Mouse (Mus musculus) hindbrain, embryonic 14.5 days (tissue): ENCODE data around the gene Ildr1. TPM values are rescaled to one million over a fixed set of nuclear protein-coding genes. Genes with fewer than 3 reads are reported as not detected.

Experiments used
- ATAC-seq: fragments of 200-750 bp; cut with Nextera tagmentation; 2 replicates; pipeline ENCODE4 v1.8.0; 2017; ENCODE audit warnings: moderate number of reproducible peaks, mild to moderate bottlenecking, moderate TSS enrichment, moderate library complexity; ENCODE audit not compliant: low FRiP score
- DNase-seq: peaks from one replicate; pipeline ENCODE4 v3.0.0-alpha.2; 2015; ENCODE audit warnings: low spot score
- H3K27ac ChIP-seq: fragments of 300-500 bp; sonication (generic); 2 replicates; pipeline ENCODE4 v1.5.1; 2014; ENCODE audit warnings: mild to moderate bottlenecking, moderate library complexity
- H3K27me3 ChIP-seq: fragments of 300-500 bp; sonication (generic); 2 replicates; pipeline ENCODE4 v1.6.1; 2014; ENCODE audit warnings: mild to moderate bottlenecking, low read length, mixed read lengths; ENCODE audit not compliant: control insufficient read depth, insufficient read depth
- H3K36me3 ChIP-seq: fragments of 300-500 bp; sonication (generic); replicated peaks from 2 replicates; pipeline ENCODE4 v1.6.1; 2014; ENCODE audit not compliant: control insufficient read depth, insufficient read depth
- H3K4me1 ChIP-seq: fragments of 300-500 bp; sonication (generic); replicated peaks from 2 replicates; pipeline ENCODE4 v1.6.1; 2014; ENCODE audit warnings: antibody characterized with exemption, low read length, mixed read lengths; ENCODE audit not compliant: control insufficient read depth, insufficient read depth
- H3K4me2 ChIP-seq: fragments of 300-500 bp; sonication (generic); replicated peaks from 2 replicates; pipeline ENCODE4 v1.6.1; 2014; ENCODE audit warnings: mild to moderate bottlenecking, moderate library complexity
- H3K4me3 ChIP-seq: fragments of 300-500 bp; sonication (generic); replicated peaks from 2 replicates; pipeline ENCODE4 v1.5.1; 2014; ENCODE audit warnings: mild to moderate bottlenecking, low read length
- H3K9ac ChIP-seq: fragments of 300-500 bp; sonication (generic); 2 replicates; pipeline ENCODE4 v1.6.1; 2014
- H3K9me3 ChIP-seq: fragments of 300-500 bp; sonication (generic); 2 replicates; pipeline ENCODE4 v1.6.1; 2016; ENCODE audit warnings: low read length; ENCODE audit not compliant: control insufficient read depth
- WGBS: fragments of 180-500 bp; shearing (Covaris S2); extraction: QIAGEN DNeasy Blood & Tissue Kit; methylation state at CpG from one replicate; pipeline ENCODE4 v1.1.7; 2014; 5-methylcytosine and 5-hydroxymethylcytosine counted together
- polyA plus RNA-seq: library from polyadenylated mRNA; unstranded; fragments of >200 nt; fragmentation: Nextera tagmentation; extraction: Ambion mirVana; gene quantifications from 2 replicates; pipeline ENCODE4 v1.2.1, GENCODE M21; 2014

The Ildr1 gene
- polyA plus RNA-seq, 1 experiment from 2014 or later: 0.19 TPM

- no peak for ATAC-seq
- no peak for DNase-seq
- Histone ChIP-seq H3K4me2 (no peak overlapping the region), H3K4me1 (no peaks in the 10 kb centered on the region), H3K9me3 (no peaks in the 10 kb centered on the region), H3K27me3 (no peaks in the 10 kb centered on the region), H3K9ac (no peak overlapping the region), H3K36me3 (no peaks in the 10 kb centered on the region), H3K27ac (no peak overlapping the region), H3K4me3 (no peak overlapping the region)
- 91% methylated on average over 5 of the region's 5 CpGs for WGBS
Observed at GRCm38 (mm10) chr16:36772996-36773395, 79.2 kb downstream of the Ildr1 start.

- H3K9me3 ChIP-seq: no peaks in the 10 kb centered on the region
- no peak overlapping the region for H3K4me2 ChIP-seq
- H3K36me3 ChIP-seq: no peaks in the 10 kb centered on the region
- no peaks in the 10 kb centered on the region for H3K27me3 ChIP-seq
- no peaks in the 10 kb centered on the region for H3K4me1 ChIP-seq
- H3K4me3 ChIP-seq: no peak overlapping the region
- DNase-seq: no peak
- no peak overlapping the region for H3K9ac ChIP-seq
- WGBS: 67% methylated on average over 6 of the region's 6 CpGs
- no peak overlapping the region for H3K27ac ChIP-seq
- no peak for ATAC-seq
Observed at GRCm38 (mm10) chr16:36775658-36776057, 81.9 kb downstream of the Ildr1 start.

Other genes starting within 250 kb of the Ildr1 start
- gene Stfa3, start 238.6 kb upstream of the Ildr1 start, polyA plus RNA-seq: not detected in 2 replicates
- gene Casr, start 131.8 kb upstream of the Ildr1 start, polyA plus RNA-seq: 0.07 and 0.08 TPM in 2 replicates
- gene Cd86, start 27.9 kb upstream of the Ildr1 start, polyA plus RNA-seq: 2.0 and 3.1 TPM in 2 replicates
- gene Slc15a2, start 91.0 kb downstream of the Ildr1 start, polyA plus RNA-seq: 14.9 and 16.3 TPM in 2 replicates
- 61.5 and 62.4 TPM in 2 replicates for gene Iqcb1, start 134.4 kb downstream of the Ildr1 start, polyA plus RNA-seq
- gene Eaf2, start 181.0 kb downstream of the Ildr1 start, polyA plus RNA-seq: 0.27 and 0.89 TPM in 2 replicates
- gene Golgb1, start 181.2 kb downstream of the Ildr1 start, polyA plus RNA-seq: 63.0 and 86.1 TPM in 2 replicates
- 0.73 and 0.99 TPM in 2 replicates for gene Hcls1, start 241.0 kb downstream of the Ildr1 start, polyA plus RNA-seq